Mouse (Mus musculus): Measurements from ENCODE around the gene Mrgpra2a. TPM values are rescaled to one million over a fixed set of nuclear protein-coding genes. Genes with fewer than 3 reads are reported as not detected.
"Not testable (repeated sequence)": the region's sequence is repeated elsewhere in the genome, so short reads cannot be mapped to it uniquely, and the experiment has no call there.

Mrgpra2a gene
- not detected in 2 replicates for polyA plus RNA-seq (2014; fragmentation: Nextera tagmentation; extraction: Ambion mirVana)

DNA sequence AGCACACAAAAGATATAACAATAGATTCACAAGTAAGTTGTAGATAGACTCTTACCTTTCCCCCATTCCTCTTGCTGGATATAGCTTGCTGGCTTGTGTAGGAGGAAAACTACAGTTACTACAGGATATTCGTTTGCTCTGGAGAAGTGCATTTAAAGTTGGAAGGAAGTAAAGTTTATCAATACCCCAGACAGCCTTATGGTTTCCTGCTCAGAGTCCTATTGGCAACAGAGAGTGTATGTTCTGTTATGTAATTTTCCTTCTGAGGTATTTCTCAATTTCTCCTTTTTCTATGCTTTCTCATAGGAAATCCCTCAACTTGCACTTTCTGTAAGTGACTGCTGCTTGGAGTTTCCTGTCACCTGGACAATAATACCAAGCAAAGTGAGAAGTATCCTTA lies at the start of gene Mrgpra2a:
TSS of gene Mrgpra2a (minus strand) at position 125 of the 400 bp plus-strand sequence.
- H3K4me2 ChIP-seq (ENCODE audit: low read depth, low read length, severe bottlenecking); H3K36me3 ChIP-seq (ENCODE audit: control insufficient read depth, insufficient read depth, low read length); DNase-seq (ENCODE audit: low spot score); H3K9me3 ChIP-seq (ENCODE audit: control insufficient read depth, low read length); H3K9ac ChIP-seq (ENCODE audit: low read length); H3K27ac ChIP-seq (ENCODE audit: low read depth, low read length); H3K27me3 ChIP-seq (ENCODE audit: control insufficient read depth, insufficient read depth, low read length); H3K4me3 ChIP-seq (ENCODE audit: low read depth, low read length); H3K4me1 ChIP-seq (replicated peaks; ENCODE audit: control insufficient read depth, insufficient read depth, low read length); ATAC-seq (replicated peaks; ENCODE audit: low FRiP score): not testable (repeated sequence)
- no CpG with 5 or more reads among the region's 1 CpGs for WGBS

DNA sequence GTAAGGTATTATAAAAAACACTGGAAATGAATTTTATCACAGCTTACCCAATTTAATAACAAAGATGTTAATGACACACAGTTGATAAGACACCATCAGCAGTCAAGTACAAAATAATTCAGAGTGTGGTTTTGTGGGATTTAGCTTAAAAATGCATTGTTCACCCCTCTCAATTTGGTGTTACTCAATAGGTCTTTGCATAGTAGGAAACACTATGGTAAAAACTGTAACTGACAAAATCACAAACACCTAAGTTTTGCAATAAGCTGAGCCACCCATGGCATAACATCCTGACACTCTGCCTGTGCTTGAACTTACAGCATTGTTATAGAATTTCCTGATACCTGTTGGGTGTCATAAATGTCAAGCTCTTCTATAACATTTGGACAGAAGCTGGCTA lies 39.3 kb upstream of the Mrgpra2a start:
- not testable (repeated sequence) for H3K9me3 ChIP-seq (ENCODE audit: control insufficient read depth, low read length); H3K36me3 ChIP-seq (ENCODE audit: control insufficient read depth, insufficient read depth, low read length); H3K4me2 ChIP-seq (ENCODE audit: low read depth, low read length, severe bottlenecking); DNase-seq (ENCODE audit: low spot score); H3K9ac ChIP-seq (ENCODE audit: low read length); H3K4me3 ChIP-seq (ENCODE audit: low read depth, low read length); ATAC-seq (replicated peaks; ENCODE audit: low FRiP score); H3K27ac ChIP-seq (ENCODE audit: low read depth, low read length); H3K27me3 ChIP-seq (ENCODE audit: control insufficient read depth, insufficient read depth, low read length); H3K4me1 ChIP-seq (replicated peaks; ENCODE audit: control insufficient read depth, insufficient read depth, low read length)

- not testable (repeated sequence) for H3K9me3 ChIP-seq (ENCODE audit: control insufficient read depth, low read length); H3K4me2 ChIP-seq (ENCODE audit: low read depth, low read length, severe bottlenecking); H3K36me3 ChIP-seq (ENCODE audit: control insufficient read depth, insufficient read depth, low read length); H3K27me3 ChIP-seq (ENCODE audit: control insufficient read depth, insufficient read depth, low read length); H3K4me1 ChIP-seq (replicated peaks; ENCODE audit: control insufficient read depth, insufficient read depth, low read length); DNase-seq (ENCODE audit: low spot score); H3K27ac ChIP-seq (ENCODE audit: low read depth, low read length); H3K9ac ChIP-seq (ENCODE audit: low read length); ATAC-seq (replicated peaks; ENCODE audit: low FRiP score); H3K4me3 ChIP-seq (ENCODE audit: low read depth, low read length)
- WGBS, result no CpG with 5 or more reads among the region's 1 CpGs
Observed at GRCm38 (mm10) chr7:47489438-47489837, 37.5 kb upstream of the Mrgpra2a start.

DNA sequence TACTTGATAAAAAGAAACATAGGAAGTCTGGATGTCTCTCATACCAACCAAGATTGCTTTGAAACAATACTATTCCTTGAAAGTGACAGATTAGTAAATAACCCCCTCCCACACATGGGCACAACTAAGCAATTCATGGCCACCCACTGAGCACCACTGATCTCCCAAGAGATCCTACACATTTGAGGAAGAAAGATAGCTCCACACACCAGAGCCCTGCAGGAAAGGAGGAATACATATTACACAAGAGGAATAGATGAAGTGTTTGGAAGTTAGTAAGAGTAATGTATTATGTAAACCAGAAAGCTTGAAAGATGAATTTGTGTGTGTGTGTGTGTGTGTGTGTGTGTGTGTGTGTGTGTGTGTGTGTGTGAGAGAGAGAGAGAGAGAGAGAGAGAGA lies 31.2 kb upstream of the Mrgpra2a start:
- H3K9me3 ChIP-seq (ENCODE audit: control insufficient read depth, low read length); H3K9ac ChIP-seq (ENCODE audit: low read length): not testable (repeated sequence)

GRCm38 (mm10) chr7:47473904-47474303 lies 22.0 kb upstream of the Mrgpra2a start:
- H3K27me3 ChIP-seq (ENCODE audit: control insufficient read depth, insufficient read depth, low read length); H3K4me3 ChIP-seq (ENCODE audit: low read depth, low read length); H3K9ac ChIP-seq (ENCODE audit: low read length); H3K9me3 ChIP-seq (ENCODE audit: control insufficient read depth, low read length); H3K36me3 ChIP-seq (ENCODE audit: control insufficient read depth, insufficient read depth, low read length); DNase-seq (ENCODE audit: low spot score); H3K4me1 ChIP-seq (replicated peaks; ENCODE audit: control insufficient read depth, insufficient read depth, low read length); ATAC-seq (replicated peaks; ENCODE audit: low FRiP score); H3K27ac ChIP-seq (ENCODE audit: low read depth, low read length); H3K4me2 ChIP-seq (ENCODE audit: low read depth, low read length, severe bottlenecking): not testable (repeated sequence)
- WGBS, result 38% methylated on average over 1 of the region's 3 CpGs

More for the DNA sequence above, 31.2 kb upstream of the Mrgpra2a start:
- H3K36me3 ChIP-seq (ENCODE audit: control insufficient read depth, insufficient read depth, low read length); H3K4me3 ChIP-seq (ENCODE audit: low read depth, low read length); H3K27me3 ChIP-seq (ENCODE audit: control insufficient read depth, insufficient read depth, low read length); H3K4me2 ChIP-seq (ENCODE audit: low read depth, low read length, severe bottlenecking); H3K27ac ChIP-seq (ENCODE audit: low read depth, low read length); ATAC-seq (replicated peaks; ENCODE audit: low FRiP score); DNase-seq (ENCODE audit: low spot score); H3K4me1 ChIP-seq (replicated peaks; ENCODE audit: control insufficient read depth, insufficient read depth, low read length): not testable (repeated sequence)

DNA sequence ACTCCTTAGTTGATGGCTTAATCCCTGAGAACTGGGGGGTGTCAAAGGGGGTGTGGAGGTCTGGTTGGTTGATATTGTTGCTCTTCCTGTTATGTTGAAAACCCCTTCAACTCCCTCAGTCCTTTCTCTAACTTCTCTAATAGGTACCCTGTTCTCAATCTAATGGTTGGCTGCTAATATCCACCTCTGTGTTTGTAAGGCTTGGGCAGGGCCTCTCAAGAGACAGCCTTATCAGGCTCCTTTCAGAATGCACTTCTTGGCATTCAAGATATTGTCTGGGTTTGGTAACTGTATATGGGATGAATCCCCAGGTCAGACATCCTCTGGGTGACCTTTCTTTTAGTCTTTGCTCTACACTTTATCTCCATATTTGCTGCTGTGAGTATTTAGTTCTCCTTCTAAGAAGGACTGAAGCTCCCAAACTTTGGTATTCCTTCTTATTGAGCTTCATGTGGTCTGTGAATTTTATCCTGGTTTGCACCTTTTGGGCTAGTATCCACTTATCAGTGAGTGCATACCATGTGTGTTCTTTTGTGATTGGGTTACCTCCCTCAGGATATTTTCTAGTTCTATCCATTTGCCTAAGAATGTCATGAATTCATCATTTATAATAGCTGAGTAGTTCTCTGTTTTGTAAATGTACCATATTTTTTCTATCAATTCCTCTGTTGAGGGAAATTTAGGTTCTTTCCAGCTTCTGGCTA lies 13.5 kb upstream of the Mrgpra2a start:
- not testable (repeated sequence) for H3K27ac ChIP-seq (ENCODE audit: low read depth, low read length); H3K9ac ChIP-seq (ENCODE audit: low read length); DNase-seq (ENCODE audit: low spot score); H3K4me3 ChIP-seq (ENCODE audit: low read depth, low read length); H3K36me3 ChIP-seq (ENCODE audit: control insufficient read depth, insufficient read depth, low read length); H3K4me1 ChIP-seq (replicated peaks; ENCODE audit: control insufficient read depth, insufficient read depth, low read length); H3K27me3 ChIP-seq (ENCODE audit: control insufficient read depth, insufficient read depth, low read length); H3K9me3 ChIP-seq (ENCODE audit: control insufficient read depth, low read length); ATAC-seq (replicated peaks; ENCODE audit: low FRiP score); H3K4me2 ChIP-seq (ENCODE audit: low read depth, low read length, severe bottlenecking)

- H3K36me3 ChIP-seq (ENCODE audit: control insufficient read depth, insufficient read depth, low read length); H3K27ac ChIP-seq (ENCODE audit: low read depth, low read length); DNase-seq (ENCODE audit: low spot score); H3K4me1 ChIP-seq (replicated peaks; ENCODE audit: control insufficient read depth, insufficient read depth, low read length); H3K4me2 ChIP-seq (ENCODE audit: low read depth, low read length, severe bottlenecking); H3K27me3 ChIP-seq (ENCODE audit: control insufficient read depth, insufficient read depth, low read length); H3K9ac ChIP-seq (ENCODE audit: low read length); H3K4me3 ChIP-seq (ENCODE audit: low read depth, low read length); H3K9me3 ChIP-seq (ENCODE audit: control insufficient read depth, low read length); ATAC-seq (replicated peaks; ENCODE audit: low FRiP score): not testable (repeated sequence)
Observed at GRCm38 (mm10) chr7:47445729-47446128, 6.2 kb downstream of the Mrgpra2a start.

DNA sequence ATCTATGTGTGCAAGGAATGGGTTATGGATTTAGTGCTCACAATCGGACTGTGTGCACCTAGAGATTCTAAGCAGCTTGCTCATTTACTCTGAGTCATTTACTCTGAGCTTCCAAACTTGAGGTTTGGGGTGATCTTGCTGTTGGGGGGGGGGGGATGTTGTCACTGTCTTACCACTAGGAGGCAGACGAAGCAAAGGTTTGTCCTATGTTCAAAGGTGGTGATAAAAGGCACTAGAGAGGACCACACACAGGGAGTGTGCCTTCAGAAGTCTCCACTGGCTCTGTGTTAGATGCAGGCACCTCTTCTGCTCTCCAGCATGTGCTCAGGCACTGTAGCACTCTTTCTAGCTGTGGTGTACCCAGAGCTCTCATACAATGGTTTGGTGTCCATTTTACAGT lies 15.5 kb downstream of the Mrgpra2a start:
- 32% methylated on average over 1 of the region's 2 CpGs for whole genome bisulfite sequencing
- not testable (repeated sequence) for DNase-seq (ENCODE audit: low spot score); H3K4me3 ChIP-seq (ENCODE audit: low read depth, low read length); H3K4me1 ChIP-seq (replicated peaks; ENCODE audit: control insufficient read depth, insufficient read depth, low read length); H3K9ac ChIP-seq (ENCODE audit: low read length); H3K4me2 ChIP-seq (ENCODE audit: low read depth, low read length, severe bottlenecking); H3K27me3 ChIP-seq (ENCODE audit: control insufficient read depth, insufficient read depth, low read length); ATAC-seq (replicated peaks; ENCODE audit: low FRiP score); H3K9me3 ChIP-seq (ENCODE audit: control insufficient read depth, low read length); H3K36me3 ChIP-seq (ENCODE audit: control insufficient read depth, insufficient read depth, low read length); H3K27ac ChIP-seq (ENCODE audit: low read depth, low read length)

DNA sequence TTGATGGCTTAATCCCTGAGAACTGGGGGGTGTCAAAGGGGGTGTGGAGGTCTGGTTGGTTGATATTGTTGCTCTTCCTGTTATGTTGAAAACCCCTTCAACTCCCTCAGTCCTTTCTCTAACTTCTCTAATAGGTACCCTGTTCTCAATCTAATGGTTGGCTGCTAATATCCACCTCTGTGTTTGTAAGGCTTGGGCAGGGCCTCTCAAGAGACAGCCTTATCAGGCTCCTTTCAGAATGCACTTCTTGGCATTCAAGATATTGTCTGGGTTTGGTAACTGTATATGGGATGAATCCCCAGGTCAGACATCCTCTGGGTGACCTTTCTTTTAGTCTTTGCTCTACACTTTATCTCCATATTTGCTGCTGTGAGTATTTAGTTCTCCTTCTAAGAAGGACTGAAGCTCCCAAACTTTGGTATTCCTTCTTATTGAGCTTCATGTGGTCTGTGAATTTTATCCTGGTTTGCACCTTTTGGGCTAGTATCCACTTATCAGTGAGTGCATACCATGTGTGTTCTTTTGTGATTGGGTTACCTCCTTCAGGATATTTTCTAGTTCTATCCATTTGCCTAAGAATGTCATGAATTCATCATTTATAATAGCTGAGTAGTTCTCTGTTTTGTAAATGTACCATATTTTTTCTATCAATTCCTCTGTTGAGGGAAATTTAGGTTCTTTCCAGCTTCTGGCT lies 24.0 kb downstream of the Mrgpra2a start:
- H3K9me3 ChIP-seq (ENCODE audit: control insufficient read depth, low read length); H3K27ac ChIP-seq (ENCODE audit: low read depth, low read length); H3K27me3 ChIP-seq (ENCODE audit: control insufficient read depth, insufficient read depth, low read length); ATAC-seq (replicated peaks; ENCODE audit: low FRiP score); H3K4me2 ChIP-seq (ENCODE audit: low read depth, low read length, severe bottlenecking); H3K9ac ChIP-seq (ENCODE audit: low read length); H3K4me1 ChIP-seq (replicated peaks; ENCODE audit: control insufficient read depth, insufficient read depth, low read length); H3K4me3 ChIP-seq (ENCODE audit: low read depth, low read length); DNase-seq (ENCODE audit: low spot score); H3K36me3 ChIP-seq (ENCODE audit: control insufficient read depth, insufficient read depth, low read length): not testable (repeated sequence)

Data from forebrain, embryonic 11.5 days (tissue).